Mouse (Mus musculus): ENCODE measurements around the gene E2f6.
A peak's percentile ranks its signal among the peaks of the same experiment; 100 is the strongest.

The E2f6 gene

GRCm38 (mm10) chr12:16810525-16811431, at the start of gene E2f6:
E2f6 (plus strand) TSS chr12:16810963.
- DNase-seq = peak; percentile 87

GRCm38 (mm10) chr12:16761461-16761860, 49.3 kb upstream of the E2f6 start:
- no peak for DNase-seq

GRCm38 (mm10) chr12:16763649-16764422, 46.9 kb upstream of the E2f6 start:
- no peak for DNase-seq

GRCm38 (mm10) chr12:16764776-16765445, 45.9 kb upstream of the E2f6 start:
- no peak for DNase-seq

- DNase-seq = no peak
Measured at GRCm38 (mm10) chr12:16768251-16768650, 42.5 kb upstream of the E2f6 start.

- no peak for DNase-seq
Measured at GRCm38 (mm10) chr12:16768711-16769110, 42.1 kb upstream of the E2f6 start.

GRCm38 (mm10) chr12:16769601-16770165, 41.1 kb upstream of the E2f6 start:
- no peak for DNase-seq

- DNase-seq = no peak
Measured at GRCm38 (mm10) chr12:16774605-16775004, 36.2 kb upstream of the E2f6 start.

- no peak for DNase-seq
Measured at GRCm38 (mm10) chr12:16775351-16775750, 35.4 kb upstream of the E2f6 start.

GRCm38 (mm10) chr12:16778523-16778922, 32.2 kb upstream of the E2f6 start:
- DNase-seq = no peak

- DNase-seq = no peak
Measured at GRCm38 (mm10) chr12:16779165-16779564, 31.6 kb upstream of the E2f6 start.

- no peak for DNase-seq
Measured at GRCm38 (mm10) chr12:16780320-16780719, 30.4 kb upstream of the E2f6 start.

GRCm38 (mm10) chr12:16781034-16781746, 29.6 kb upstream of the E2f6 start:
- DNase-seq = no peak

- DNase-seq = no peak
Measured at GRCm38 (mm10) chr12:16788600-16788999, 22.2 kb upstream of the E2f6 start.

GRCm38 (mm10) chr12:16789199-16789598, 21.6 kb upstream of the E2f6 start:
- no peak for DNase-seq

GRCm38 (mm10) chr12:16789756-16790155, 21.0 kb upstream of the E2f6 start:
- no peak for DNase-seq

GRCm38 (mm10) chr12:16790456-16790855, 20.3 kb upstream of the E2f6 start:
- DNase-seq = no peak

GRCm38 (mm10) chr12:16793371-16793770, 17.4 kb upstream of the E2f6 start:
- DNase-seq = no peak

- no peak for DNase-seq
Measured at GRCm38 (mm10) chr12:16795781-16796180, 15.0 kb upstream of the E2f6 start.

GRCm38 (mm10) chr12:16798894-16799293, 11.9 kb upstream of the E2f6 start:
- DNase-seq = no peak

GRCm38 (mm10) chr12:16799928-16800258, 10.9 kb upstream of the E2f6 start:
- DNase-seq = no peak

GRCm38 (mm10) chr12:16800259-16800958, 10.4 kb upstream of the E2f6 start, which contains the start of gene Greb1:
Greb1 (minus strand) TSS chr12:16800886.
- DNase-seq = no peak

Measured in cerebellum, adult 11 months (tissue).